Mouse (Mus musculus): ENCODE results near the gene Tbc1d8. TPM values are rescaled to one million over a fixed set of nuclear protein-coding genes. Genes with fewer than 3 reads are reported as not detected.

Gene Tbc1d8
- total RNA-seq, 4 experiments from 2014 or later: 6.8 to 15.1 (median 11.5) TPM

DNA sequence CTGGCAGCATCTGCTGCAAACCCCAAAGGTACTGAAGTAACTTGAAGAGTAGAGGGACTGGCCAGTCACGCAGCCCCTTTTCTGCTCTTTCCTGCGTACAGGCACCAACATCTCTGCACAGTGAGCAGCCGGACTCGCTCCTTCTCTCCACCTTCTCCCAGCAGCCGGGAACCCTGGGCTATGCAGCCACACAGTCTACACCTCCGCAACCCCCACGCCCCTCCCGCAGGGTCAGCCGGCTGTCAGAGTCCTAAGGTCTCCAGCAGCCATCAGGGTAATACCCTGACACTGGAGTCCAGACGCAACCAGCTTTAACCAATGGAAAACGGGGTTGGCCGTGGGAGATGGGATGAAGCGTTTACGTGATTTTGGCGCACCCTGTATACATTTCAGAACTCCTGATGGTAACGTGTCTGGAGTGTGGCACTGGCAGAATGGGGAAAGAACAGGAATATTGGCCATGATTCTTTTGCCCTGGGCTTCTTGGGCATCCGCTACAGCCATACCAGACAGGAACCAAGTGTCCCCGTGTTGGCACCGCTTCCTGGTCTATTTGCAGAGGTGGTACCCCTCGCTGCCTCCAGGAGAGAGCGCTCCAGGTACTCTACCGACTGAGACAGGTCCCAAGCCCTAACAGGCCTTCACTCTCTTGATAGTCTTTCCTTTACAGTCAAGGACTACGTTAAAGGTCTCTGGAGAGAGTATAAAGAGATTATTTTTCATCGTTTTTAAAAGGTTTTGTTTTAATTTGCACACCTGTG, 116.6 kb downstream of the Tbc1d8 start:
- DNase-seq: no peak

DNA sequence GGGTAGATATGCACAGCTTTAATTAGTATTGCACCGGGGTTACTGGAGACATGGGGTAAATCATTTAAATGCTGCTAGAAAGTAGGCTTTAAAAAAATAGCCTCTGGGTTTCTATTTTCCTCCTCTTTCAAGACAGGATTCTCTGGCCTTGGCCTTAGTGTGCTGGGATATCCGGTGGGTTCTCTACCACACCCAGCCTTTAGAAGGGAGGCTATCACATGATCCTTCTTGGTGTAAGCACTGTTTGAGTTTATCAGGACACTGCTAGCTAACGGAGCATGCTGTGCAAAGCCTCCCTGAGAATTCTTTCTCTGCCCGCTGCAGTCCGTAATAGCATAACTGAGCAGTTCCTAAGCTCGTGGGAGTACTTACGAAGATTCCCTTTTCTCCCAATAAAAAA, 129.1 kb downstream of the Tbc1d8 start:
- no peak for DNase-seq

DNA sequence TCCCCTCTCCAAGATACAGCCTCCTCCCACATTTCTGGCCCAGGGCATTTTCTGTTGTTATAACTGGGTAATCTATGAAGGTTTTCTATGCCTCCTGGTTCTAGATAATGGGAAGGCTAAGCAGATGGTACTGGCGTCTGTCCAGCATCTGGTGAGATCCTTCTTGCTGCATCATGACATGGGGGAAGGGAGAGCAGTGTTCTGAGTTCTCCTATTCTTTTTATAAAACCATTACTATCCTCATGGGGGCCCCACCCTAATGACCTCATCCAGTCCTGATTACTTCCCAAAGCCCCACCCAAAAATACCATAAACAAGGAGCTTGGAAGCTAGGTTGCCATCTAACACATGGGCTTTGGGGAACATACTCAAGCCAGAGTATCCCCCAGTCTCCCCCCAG, 129.6 kb downstream of the Tbc1d8 start:
- no peak for DNase-seq

DNA sequence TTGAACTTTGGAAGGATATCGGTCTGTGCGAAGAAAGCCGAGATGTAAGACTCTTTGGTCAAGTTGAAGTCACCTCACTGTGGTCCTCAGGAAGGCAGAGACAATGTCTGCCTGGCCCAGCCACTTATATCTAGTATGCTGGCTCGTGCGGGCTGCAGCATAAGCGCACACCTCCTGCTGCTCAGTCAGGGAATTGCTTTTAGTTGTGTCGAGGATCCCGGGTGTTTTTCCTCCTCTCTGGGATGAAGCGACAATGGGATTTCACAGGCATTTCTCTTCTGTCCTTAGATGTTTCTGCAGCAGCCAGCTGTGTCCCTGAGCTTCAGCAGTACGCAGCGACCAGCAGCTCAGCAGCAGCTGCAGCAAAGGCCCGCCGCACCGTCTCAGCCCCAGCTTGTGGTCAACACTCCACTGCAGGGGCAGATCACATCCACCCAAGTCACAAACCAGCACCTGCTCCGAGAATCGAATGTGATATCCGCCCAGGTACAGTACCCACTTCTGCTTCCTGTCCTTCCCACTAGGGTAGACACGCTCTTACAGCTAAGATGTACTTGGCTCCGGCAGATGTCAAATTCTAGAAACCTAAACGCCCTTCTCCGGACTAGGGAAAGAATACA, 133.5 kb downstream of the Tbc1d8 start:
- DNase-seq: no peak

DNA sequence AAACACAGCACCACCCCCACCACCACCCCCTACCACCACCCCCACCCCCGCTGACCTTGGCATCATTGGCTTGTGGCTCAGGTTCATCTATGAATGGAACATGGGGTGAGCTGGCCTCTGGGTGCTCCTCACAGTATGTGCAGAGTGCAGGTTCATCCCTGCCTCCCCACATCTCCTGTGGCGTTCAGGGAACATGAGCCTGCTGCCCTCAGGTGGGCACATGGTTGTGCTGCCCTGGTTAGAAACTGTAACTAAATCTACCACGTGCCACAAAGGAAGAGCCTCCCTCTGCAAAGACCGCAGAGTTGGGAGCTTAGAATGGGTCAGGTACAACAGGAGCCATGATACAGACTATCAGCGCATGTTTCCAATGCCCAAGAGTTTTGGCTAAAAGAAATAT, 135.3 kb downstream of the Tbc1d8 start:
- no peak for DNase-seq

DNA sequence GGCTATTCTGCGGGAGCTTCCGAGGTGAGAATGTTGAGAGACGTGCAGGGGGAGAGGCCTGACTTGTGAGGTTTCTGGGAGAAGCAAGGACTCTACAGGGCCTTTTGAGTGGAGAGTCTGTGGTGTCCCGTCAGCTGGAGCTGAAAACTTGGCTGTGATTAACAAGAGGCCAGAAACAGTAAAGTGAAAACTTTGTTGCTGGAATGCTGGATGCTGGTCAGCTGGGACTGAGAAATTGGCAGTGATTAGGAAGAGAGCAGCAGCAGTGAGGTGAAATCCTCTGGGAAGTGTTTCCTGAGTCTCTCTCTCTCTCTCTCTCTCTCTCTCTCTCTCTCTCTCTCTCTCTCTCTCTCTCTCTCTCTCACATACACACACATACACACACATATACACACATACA, 136.7 kb downstream of the Tbc1d8 start:
- no peak for DNase-seq

DNA sequence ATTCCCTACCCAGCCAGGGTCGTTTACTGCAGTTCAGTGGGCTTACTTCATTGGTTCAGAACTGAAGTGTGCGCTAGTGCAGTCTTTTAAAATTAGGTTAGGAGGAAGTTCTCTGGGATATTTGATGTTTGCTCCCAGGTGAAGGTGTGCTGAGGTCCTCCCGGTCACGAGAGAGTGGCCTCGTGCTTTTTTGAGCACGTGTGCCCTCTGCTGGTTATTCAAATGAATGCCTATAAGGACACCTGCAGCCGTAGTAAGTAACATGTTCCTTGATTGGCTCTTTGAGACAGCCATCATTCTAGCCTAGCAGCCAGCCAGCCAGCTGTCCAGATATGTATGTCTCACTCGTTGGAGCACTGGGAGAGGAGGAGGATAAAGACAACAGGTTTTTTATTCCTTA, 137.9 kb downstream of the Tbc1d8 start:
- DNase-seq: peak; percentile 31

DNA sequence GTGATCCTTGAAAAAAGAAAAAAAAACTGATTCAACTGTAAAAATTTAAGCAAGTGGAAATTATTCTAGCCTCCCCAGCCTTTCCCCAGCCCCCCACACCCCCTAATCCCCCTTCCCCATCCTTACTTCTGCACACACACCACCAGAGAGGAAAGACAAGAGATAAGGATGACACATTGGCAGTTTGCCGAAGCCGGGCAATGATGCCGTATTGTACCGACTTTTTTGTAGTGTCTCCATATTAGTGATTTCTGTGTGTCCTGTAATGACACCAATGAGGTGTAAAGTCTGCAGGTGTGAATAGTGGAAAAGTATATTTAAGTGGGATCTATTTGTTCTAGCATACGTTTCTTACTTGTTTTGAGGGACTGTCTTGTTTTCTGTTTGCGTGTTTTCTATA, 138.4 kb downstream of the Tbc1d8 start:
- DNase-seq: no peak

DNA sequence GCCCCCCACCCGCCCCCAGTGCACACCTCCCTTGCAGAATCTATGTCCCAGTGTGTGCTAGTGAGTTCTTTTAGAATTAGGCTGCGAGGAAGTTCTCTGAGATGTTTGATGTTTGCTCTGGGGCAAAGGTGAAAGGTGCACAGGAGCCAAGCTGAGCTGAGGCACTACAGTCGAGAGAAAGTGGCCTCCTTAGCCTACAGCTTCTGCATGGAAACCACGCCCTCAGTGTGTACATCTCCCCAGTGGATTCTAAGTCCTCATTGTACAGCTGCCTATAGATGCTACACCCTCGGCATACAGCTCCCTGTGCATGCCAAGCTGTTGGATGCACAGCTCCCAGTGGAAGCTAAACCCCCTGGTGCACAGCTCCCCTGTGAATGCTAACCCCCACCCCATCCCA, 139.1 kb downstream of the Tbc1d8 start:
- no peak for DNase-seq

DNA sequence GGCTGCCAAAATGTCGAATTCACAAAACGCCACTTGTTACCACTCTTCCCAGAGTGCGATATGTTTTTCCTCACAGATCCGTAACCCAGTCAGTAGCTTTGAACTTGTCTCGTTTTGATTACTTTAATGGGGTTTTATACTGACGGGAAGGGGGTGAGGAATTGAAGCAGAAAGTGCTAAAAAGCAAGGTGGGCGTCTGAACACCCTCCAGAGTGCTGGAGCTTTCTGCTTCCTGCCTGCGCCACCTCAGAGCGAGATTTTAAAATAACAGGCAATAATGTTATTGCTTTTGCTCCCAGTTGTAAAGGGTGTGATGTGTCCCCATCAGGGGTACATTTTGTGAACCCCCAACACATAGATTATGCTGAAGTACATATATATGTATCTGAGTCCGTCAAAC, 139.7 kb downstream of the Tbc1d8 start:
- DNase-seq: no peak

DNA sequence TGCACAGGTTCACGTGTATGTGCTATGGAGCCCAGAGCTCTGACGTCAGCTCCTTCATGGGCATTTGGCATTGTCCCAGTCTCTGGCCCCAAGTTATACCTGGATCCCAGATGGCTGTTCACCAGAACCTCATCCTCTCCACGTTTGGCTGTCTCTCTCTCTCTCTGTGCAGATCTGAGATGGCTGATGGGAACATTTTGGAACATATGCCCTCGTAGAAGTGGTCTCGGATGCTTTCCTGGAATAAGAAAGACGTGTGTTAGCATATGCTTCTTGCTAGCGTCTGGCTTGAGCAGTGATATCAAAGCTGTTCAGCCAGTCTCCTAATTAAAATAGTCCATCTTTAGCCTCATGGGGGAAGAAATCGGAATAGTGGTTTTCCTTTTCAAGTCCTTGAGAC, 141.8 kb downstream of the Tbc1d8 start:
- no peak for DNase-seq

DNA sequence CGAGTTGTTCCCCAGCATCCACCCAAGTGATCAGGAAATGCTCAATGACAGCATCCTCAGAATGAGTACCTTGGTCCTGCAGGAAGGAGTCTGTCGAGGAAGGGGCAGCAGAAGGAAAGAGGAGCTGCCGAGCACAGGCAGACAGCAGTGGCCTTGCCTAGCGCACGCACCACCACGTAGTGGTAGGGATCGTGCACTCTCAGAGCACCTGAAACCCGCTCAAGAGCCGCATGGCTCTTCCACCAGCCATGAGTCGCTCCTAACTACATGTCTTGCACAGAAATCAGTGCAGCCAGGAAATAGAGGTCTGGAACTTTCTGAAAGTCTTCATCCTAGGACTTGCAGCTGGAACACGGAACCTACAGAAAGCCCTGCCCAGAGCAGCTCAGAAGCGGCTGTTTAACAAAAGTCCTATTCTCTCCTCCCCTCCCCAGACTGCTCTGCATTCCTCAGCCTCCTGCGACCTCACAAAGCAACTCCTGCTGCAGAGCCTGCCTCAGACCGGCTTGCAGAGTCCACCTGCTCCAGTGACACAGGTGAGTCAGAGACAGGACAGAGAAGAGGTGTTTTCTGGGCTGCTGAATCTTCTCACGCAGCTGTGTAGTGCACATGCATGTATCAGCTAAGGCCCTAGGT, 142.9 kb downstream of the Tbc1d8 start:
- DNase-seq: no peak

DNA sequence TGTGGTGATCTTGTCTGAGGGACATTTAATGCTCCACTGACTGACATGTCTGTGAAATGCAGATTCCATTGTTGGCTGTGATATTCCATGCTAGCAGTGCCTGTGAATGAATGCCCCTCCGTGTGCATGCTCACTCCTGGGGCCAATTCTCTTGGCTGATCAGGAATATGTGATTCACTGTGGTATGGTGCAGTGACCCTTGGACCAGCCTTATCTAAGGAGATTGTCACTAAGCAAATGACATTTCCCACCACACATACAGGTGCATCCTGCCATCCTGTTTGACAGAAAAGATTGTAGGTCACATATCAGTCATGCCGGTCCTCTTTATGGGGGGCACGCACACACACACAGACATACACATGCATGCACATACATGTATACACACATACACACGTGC, 146.1 kb downstream of the Tbc1d8 start:
- DNase-seq: no peak

DNA sequence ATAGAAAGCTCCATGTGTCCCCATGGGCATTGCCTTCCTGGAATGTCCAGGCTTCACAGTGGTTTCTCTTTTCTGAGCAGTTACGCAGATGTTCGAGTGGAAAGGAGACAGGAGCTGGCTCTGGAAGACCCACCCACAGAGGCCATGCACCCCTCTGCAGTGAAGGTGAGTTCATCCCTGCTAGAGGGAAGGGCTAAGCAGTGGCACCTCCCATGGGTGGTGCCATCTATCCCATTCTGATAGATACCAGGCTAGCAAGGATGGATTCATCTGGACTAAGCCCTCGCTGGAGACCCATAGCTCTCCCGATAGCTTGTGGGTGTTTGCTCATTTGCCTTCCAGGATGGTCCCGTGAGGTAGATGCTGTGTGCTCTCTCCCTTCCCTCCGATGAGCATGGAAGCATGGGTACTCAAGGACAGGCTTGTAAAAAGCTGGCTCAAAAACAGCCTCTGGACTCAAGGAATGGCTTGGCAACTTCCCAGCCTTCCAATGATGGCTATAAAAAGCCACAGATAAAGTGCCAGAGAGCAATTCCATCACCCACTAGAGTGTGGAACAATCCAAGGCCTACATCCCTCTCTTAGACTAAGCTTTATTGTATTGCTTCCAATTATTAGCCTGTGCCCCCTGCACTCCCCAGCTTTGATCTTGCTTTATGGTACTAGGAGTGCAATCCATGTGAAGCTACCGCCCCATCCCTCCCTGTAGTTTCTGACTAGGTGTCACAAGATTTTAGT, 147.5 kb downstream of the Tbc1d8 start:
- DNase-seq: no peak

DNA sequence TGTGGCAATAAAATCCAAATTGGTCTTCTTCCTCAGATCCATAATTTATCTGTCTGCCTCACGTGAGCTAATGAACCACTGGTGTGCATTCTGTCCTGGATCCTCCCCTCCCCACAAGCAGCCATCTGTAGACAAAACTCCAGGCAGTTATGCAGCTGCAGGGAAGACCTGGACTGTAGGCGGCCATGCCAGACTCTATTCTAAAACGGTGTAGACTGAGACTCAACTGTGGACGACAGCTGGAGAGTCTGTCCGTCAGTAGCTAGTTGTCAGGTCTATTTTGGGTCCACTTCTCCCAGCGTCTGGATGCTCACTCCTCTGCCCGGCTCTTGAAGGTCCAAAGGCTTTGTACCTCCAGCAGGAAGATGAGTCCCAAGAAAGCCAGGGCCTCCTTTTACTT, 151.0 kb downstream of the Tbc1d8 start:
- DNase-seq: no peak

DNA sequence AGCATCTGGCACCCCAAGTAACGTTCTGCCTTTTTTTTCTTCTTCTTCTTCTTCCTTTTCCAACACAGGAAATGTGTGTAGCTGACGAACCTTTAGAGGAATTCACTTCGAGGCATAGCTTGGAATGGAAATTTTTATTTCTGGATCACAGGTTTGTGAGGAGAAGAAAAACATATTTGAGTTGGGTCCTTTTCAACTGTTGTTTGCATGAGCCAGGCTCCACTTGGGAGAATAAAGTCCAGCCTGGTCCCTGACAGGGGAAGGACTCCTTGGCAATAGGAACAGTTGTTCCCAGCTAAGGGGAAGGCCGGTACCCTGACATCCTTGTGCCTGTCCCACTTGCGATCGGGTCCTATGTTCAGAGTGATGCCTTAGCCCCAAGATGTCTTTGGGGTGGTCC, 153.3 kb downstream of the Tbc1d8 start:
- DNase-seq: no peak

DNA sequence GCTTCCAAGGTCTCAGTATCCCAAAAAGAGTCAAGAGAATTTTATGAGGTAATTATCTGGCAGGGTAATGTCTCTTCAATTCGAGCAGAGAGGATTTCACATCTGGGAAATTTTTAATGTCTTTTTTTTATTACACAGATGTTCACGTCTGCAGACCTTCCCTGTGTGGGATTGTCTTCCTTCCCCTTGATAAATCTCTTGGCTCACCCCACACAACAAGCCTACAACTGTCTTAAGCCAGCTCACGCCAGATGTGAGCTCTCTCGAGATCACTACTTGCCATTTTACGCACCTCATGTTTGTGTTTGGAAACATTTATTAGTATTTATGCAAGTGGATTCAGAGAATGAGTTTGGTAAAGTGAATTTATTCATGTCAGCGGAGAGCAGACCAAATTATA, 156.6 kb downstream of the Tbc1d8 start:
- DNase-seq: no peak

Other genes with a start within 250 kb of the Tbc1d8 start
- gene Rpl31, start 110.9 kb downstream of the Tbc1d8 start, total RNA-seq (2022): 100 to 1,000 TPM; 589 to 669 (median 644) TPM
- 10 to 100 TPM; 20.6 to 25.8 (median 22.9) TPM for gene Cnot11, start 56.2 kb upstream of the Tbc1d8 start, total RNA-seq (2022)
- gene Rnf149, start 98.7 kb upstream of the Tbc1d8 start, total RNA-seq (2022): 10 to 100 TPM; 42.9 to 56.9 (median 49.2) TPM
- under 1 TPM; 0.41 to 0.83 (median 0.55) TPM for gene Creg2, start 172.7 kb upstream of the Tbc1d8 start, total RNA-seq (2022)
- under 1 TPM in 2 of 4 experiments, not detected in 2; 0.22 to 0.30 TPM for gene Rfx8, start 242.2 kb upstream of the Tbc1d8 start, total RNA-seq (2022)

Data from adrenal gland, adult 8-10 months (tissue).